Mouse (Mus musculus) cerebral cortex, adult 2 months (tissue): ENCODE measurements around the gene Surf1.

Experiments used
- WGBS: fragments of 180-500 bp; shearing (Covaris S2); methylation state at CpG from one replicate; pipeline ENCODE4 v1.1.7; 2018; 5-methylcytosine and 5-hydroxymethylcytosine counted together

Surf1 gene

DNA sequence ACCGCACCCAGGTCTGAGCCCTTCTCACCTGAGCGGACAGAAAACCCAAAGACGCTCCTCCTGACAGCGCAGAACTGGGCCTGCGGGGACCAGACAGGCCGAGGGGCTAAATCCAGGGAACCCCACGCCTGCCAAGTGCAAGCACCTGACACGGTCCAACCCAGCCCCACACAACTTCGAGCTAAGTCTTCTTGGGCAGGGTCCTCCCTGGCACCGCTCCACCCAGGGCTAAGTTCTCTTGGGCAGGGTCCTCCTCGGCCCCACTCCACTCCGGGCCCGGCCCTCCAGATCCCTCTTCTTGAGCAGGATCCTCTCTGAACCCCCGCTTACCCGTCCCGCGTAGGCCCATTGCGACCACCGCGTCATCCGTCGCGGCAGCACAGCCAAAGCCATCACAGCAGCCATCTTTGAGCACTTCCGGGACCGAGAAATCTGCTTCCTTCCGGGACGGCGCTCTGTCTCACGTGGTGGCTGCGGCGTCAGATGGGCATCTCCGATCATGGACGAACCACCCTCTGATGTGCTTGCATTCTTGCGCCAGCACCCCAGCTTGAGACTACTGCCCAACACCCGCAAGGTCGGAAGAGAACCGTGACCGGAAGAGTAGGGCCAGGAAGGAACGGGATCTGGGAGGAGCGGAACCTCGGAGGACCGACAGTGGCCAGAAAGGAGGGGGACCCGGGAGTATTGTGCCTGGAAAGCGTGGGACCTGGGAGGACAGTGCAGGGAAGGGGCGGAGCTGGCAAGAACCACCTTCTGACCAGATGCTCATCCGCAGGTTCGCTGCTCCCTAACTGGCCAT is at the start of gene Surf1, which contains the start of gene Surf2:
Surf1 (minus strand) TSS at position 604 of the 802 bp plus-strand sequence.
Surf2 (plus strand) TSS at position 441 of the 802 bp plus-strand sequence.
- whole genome bisulfite sequencing: 2% methylated on average over 47 of the region's 47 CpGs

DNA sequence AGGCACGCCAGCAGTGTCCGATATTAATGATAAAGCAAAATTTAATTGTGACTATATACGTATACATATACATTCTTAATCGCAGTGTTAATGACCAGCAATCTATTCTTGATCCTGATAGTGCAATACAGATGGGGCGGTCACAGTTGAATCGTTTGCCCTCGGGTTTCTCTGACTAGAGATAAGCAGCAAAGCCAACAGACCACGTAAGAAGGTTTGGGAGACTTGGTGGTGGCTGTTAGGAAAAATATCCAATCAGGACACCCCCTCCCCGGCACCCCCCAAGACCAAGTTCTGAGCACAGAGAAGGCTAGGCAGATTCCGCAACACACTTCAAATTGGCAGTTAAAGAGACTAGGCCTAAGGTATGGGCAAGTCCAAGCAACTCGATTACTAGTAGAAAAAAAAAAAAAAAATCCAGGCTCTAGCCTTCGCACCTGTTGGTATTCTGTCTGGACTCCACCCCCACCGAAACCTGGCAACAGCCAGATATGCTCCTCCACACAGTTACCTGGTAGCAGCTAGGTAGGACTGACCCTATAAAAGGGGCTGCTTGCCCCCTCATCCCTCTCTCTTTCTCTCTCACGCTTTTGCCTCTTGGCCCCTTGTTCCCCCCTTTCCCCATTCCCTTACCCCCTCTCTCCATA is 48.5 kb upstream of the Surf1 start:
- WGBS: 16% methylated on average over 14 of the region's 14 CpGs

DNA sequence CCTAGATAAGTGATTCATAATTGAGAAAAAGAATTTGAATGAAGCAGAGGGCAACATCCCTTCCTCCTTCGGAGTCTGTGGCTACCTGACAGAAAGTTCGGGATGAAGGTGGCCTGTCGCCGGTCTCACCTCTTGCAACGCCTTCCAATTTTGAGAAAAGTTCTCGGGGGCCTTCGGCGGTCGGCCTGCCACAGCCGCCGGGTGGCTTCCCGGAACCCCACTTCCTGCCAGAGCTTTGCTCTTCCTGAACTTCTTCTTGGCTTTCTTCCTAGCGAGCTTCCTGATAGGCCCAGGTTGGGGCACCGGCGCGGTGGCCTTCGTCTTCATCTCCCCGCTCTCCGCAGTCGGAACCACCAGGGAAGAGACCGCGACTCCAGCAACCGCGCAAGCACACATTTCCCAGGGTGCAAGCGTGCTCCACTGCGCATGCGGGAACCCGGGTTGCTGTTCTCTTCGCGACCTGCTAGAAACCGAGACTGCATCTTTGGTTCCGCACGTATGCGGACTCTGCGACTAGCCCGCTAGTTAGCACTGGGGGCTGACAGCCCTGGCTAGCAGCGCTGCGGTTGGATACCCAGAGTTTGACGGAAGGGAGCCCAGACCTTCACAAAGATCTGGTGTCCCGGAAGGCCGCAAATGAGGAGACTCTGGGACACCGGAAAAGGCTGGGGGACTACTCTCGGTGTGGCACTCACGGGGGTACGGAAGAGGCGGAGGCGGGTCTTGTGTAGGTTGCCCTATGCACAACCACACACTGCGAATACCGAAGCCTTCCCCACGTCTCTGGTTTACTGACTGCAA is 47.8 kb upstream of the Surf1 start, which contains the start of gene Rexo4:
Rexo4 (minus strand) TSS at position 464 of the 801 bp plus-strand sequence.
- WGBS: under 1% methylated on average over 50 of the region's 50 CpGs

DNA sequence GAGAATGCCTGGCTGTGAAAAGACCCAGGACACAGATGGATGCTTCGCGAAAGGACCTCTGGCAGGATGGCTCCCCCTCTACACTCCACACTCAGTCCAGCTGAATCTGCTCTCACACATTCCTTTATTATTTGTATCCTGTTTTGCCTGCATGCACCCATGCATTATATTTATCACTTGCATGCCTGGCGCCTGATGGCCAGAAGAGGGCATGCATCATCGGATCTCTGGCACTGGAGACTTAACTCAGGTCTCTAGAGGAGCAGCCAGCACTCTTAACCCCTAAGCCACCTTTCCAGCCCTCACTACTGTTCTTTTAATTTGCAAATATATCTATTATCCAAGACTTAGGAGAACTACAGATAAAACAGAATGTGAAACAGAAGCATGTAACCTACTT is 44.4 kb upstream of the Surf1 start:
- WGBS: 61% methylated on average over 4 of the region's 4 CpGs

DNA sequence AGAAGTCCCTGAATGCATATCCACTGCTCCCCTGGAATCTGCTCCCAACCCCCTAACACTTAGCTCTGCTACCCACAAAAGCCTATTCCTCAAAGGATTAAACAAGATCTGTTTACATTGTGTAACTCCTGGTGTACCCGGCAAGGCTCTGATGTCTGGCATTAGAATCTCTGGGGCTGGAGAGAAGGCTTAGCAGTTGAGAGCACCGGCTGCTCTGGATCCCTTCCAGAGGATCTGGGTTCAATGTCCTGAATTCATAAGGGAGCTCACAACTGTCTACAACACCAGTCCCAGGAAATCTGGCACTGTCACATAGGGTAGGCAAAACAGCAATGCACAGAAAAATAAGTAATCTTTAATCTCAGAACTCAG is 41.1 kb upstream of the Surf1 start:
- WGBS: 56% methylated on average over 2 of the region's 2 CpGs

DNA sequence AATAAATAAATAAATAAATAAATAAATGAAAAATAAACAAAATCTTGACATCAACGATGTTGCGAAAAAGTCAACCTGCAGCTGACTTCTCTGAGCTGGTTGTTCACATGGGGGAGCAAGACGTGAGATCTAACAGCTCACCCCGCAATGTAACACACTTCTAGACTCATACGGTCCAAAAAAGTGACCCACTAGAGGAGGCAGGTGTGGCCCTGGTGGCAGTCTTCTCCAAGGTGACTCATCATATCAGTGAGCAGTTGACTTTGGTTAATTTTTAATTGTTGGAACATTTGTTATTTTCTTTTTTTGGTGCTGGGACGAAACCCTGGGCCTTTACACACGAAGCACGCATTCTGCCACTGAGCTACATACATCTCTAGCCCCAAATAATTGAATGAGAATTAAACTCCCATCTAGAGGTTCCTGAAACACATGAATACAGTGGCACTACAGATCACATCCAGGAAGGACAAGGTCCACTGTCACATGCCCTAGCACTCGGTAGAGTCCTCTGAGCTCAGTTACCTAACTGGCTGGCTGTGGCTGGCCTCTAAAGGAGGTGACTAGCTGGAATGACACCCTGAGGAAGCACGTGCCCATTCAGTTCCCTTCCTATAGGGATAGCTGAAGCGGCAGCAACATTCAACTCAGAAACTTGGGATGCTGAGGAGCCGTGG is 40.6 kb upstream of the Surf1 start:
- WGBS: 95% methylated on average over 12 of the region's 12 CpGs

DNA sequence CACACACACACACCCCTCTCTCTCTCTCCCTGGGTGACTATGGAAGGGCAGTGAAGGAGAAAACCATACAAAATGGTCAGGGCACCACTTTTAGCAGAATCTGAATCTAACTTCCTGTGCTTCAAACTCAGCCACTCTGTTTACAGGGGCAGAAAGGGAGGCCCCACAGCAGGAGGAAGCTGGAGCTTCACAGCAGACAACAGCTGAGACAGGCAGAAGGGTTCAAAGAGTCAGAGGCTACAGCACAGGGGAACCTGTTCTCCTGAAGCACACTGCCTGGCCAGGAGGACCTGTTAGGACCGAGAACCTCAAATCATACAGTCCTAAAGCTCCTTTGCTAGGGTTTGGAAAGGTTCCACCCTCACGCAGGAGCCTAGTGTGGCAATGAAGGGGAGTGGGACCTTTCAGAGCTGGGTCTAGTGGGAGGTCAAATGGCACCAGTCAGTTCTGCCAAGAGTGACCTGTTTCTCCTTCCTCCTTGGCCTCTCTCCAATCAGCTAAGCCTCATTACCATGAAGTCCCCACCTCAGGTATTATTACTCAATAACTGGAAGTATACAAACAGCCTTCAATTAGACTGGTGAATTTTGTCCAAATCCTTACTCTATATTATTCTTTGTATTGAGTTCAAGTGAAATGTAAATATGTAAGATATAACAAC is 38.5 kb upstream of the Surf1 start:
- 88% methylated on average over 2 of the region's 2 CpGs for WGBS

DNA sequence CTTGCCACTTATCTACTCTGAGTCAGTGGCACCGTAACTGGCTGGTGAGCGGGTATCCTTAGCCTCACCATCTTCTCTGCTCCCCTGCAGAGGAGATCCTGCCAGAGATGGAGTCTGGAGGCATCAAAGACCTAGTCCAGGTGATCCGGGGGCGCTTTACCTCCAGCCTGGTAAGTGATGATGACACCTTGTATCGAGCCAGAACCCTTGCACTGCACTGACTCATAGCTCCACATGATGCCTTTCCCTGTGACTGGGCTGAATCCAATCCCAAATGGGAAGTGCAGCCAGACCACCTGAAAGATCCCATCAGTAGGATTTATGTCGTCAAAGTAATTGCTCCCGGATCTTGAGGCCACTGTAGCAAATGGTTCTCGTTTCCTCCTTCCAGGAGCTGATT is 36.5 kb upstream of the Surf1 start:
- WGBS: 80% methylated on average over 8 of the region's 8 CpGs

DNA sequence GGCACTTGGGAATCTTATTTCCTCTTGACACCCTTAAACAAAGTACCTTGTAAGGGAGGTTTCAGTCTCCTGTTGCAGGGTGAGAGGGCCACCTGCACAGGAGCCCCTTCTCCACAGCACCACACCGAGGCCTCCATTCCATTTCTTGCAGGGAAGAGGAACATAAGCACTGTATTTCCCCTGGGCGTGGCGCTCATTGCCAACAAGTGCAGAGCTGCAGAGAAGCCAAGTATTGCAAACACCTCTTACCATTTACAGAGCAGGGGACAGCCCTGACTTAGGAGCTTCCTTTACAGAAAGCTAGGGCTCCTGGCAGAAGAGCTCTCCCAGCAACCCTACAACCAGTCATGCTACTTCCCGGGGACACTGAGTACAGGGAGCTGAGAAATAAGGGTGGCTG is 35.9 kb upstream of the Surf1 start:
- 89% methylated on average over 4 of the region's 4 CpGs for WGBS

DNA sequence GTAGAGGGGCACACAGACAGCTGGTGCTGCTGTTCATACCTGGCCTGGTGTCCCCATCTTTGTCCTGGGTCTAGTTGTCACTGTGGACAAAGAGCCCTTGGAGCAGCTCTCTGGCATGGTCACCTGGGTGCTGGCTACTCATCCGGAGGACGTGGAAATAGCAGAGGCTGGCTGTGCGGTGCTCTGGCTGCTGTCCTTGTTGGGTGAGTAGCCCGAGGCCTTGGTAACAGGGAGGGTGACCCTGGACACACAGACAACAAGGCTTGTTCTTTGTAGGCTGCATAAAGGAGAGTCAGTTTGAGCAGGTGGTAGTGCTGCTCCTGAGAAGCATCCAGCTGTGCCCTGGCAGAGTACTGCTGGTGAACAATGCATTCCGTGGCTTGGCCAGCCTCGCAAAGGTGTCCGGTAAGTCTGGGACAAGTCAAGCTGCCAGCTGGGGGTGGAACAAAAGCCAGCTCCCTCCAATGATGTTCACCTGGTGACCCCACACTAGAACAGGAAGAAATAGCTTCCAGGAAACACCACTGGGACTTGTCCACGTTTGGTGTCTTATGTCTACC is 35.1 kb upstream of the Surf1 start:
- WGBS: 82% methylated on average over 8 of the region's 8 CpGs

DNA sequence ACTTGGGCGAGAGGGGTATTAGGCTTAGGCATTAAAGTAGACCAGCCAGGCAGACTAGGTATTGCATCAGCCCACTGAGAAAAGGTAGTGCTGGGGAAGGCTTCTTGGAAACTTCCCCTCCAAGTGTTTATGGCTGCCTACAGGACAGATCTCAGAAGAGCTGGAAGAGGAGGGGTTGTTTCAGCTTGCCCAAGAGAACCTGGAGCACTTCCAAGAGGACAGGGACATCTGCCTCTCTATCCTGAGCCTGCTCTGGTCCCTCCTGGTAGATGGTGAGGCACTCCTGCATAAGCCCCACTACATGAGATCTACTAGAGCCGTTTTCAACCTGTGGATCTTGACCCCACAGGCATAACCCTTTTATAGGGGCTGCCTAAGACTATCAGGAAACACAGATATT is 34.1 kb upstream of the Surf1 start:
- 78% methylated on average over 2 of the region's 2 CpGs for WGBS

DNA sequence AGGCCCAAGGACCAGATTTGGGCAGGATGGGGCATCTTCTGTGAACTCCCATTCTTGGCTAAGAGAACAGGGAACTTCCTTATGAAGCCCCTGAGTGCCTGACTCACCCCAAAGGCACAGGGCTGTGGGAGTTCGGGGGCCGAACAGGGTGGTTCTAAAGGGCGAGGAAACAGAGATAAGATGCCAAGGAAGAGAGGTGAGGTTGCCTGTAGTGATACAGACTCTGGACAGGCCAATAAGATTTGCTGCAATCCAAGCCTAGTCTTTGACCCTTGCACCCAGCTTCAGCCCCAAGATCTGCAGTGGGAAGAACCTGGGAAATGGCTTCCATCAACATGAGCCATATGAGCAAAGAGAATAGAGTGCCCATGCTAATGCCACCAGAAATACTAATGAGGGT is 26.9 kb upstream of the Surf1 start:
- 89% methylated on average over 3 of the region's 3 CpGs for WGBS

DNA sequence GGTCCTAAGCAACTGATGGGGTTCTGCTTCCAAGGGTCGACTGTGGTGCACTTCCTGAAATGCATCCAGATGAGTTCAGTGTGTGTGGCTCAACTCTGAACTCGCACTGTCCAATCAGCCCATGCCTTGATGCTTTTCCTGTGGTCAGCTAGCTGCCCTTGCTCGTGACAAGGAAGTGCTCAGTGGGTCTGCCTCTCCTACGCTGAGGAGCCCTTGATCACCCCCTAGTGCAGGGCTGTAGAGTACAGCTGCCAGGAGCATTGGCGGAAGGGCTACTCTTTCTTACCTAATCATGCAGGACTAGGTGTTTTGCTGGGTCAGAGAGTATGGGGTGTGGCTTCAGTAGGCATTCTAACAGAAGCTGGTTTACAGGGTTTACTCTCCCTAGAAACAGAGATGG is 25.2 kb upstream of the Surf1 start:
- 47% methylated on average over 5 of the region's 5 CpGs for WGBS

DNA sequence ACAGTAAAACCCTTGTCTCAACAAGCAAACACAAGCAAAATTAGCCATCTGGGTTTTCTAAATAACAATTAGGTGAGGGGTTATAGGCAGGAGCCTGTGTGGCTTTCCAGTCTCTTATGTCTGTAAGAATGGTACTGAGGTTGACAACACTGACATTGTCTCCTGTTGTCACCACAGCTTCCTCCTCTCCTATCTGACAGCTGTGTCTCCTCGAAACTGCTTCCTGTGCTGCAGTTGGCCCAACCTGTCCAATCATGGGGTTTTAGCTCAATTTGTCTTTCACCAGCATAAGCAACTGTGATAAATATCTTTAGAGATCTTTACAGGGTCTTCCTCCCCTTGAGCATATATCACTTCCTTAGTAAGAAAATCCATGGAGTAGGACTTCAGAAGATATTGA is 20.1 kb upstream of the Surf1 start:
- 74% methylated on average over 1 of the region's 1 CpGs for WGBS

DNA sequence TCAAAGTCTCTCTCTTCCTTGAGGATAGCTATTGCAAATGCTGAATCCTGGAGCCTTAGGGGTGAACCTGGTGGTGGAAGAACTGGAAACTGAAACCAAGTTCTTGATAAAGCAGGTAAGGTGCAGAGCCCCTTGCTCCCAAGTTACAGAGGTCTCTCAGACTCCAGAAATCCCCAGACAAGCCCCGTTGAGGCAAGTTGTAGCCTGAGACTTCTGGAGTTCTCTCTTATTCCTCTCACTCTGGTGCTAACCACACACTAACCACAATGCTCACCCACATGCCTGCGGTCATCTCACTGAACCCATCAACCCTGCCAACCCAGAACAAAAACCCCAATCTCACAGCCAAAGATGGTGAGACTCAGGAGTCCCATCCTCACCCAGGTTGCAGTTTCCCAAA is 19.0 kb upstream of the Surf1 start:
- 92% methylated on average over 2 of the region's 2 CpGs for WGBS

DNA sequence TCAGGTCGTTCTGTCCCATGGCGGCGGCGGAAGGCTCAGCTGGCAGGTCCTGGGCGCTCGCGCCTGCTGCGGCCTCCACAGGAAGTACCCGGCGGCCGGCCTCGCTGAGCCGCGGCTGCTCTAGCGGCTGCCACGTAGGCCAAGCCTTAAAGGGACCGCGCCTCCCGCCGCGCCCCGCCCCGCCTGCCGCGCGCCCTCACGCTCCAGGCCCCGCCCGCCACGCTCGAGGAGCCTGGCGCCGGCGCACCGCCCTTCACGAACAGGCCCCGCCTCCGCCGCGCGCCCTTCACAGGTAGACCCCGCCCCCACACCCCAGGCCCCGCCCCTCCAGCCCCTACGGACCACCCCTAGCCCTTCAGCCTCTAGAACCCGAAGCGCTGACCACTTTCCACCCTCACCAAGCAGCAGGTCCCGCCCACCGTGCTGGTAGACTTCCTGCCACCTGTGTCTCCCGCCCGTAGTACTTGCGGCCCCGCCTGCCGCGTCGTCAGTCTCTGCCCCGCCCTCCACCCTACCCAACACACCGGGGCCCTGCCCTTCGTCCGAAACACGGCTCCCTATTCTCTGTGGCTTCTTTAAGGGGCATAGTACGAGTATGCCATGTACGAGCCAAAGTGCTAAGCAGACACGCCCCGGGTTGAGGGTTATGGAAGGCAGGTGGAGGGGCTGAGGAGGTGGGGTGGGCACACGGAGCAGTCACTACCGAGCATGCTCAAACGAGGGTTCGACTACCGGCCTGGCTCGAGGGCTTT is 17.1 kb upstream of the Surf1 start, which contains the start of the genes Surf4 and Stkld1:
Surf4 (minus strand) TSS at position 625 of the 752 bp plus-strand sequence.
Stkld1 (plus strand) TSS at position 744 of the 752 bp plus-strand sequence.
- WGBS: 2% methylated on average over 62 of the region's 70 CpGs

DNA sequence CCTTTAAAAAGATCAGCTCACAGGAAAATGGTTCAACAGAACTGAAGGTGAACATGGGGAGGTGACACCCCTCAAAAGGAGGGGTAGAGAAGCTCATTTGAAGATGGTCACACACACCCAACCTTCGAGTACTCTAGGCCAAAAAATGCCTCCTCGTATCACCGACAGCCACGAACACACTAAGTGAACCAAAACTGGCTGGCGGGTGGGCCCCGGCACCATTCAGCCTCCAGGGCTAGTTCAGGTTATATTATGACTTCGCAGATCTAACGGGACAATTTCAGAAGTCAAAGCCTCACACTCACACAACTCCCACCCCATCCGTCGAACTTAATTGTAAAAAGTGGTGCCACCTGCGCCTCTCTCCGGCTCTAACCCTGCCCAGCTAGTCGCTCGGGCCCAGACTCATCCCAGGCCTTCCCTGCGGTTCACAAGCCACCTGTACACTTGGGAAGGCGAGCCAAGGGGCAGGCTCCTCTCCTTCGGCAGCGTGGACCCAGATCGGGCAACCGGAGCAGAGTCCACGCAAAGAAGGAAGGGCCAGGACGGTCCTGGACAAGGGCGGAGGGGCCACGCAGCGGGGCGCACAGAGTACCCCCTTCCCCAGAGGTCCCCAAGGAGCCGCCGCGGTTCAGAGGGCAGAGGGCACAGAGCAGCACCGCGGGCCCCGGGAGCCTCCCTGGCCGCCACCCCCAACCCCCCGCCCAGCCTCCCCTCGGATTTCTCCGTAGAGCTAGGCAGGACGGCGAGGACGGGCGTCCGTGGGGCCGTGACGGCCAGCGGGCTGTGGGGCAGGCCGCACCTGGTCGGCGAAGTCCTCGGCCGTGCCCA is 16.4 kb upstream of the Surf1 start:
- under 1% methylated on average over 46 of the region's 49 CpGs for WGBS

DNA sequence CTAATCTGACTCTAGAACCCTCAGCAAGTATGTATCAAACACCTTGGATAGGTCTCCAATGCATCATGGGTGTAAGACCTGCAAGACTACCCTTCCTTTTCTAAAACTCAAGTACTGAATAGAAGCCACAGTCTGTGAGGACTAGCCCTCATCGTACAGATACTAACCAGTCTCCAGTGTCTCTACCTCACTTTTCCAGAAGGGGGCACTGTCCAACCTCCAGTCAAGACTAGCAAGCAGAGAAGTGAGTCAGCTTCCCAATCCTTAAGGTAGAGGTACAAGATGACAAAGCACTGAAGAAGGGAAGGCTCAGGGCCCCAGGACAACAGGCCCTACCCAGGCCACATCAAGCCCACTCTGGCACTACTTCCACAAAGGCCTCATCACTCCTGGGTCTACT is 14.1 kb upstream of the Surf1 start:
- WGBS: 0% methylated on average over 1 of the region's 1 CpGs
